25 mouse cellular contexts compared by ENCODE assay signal in the genomic region with DNA sequence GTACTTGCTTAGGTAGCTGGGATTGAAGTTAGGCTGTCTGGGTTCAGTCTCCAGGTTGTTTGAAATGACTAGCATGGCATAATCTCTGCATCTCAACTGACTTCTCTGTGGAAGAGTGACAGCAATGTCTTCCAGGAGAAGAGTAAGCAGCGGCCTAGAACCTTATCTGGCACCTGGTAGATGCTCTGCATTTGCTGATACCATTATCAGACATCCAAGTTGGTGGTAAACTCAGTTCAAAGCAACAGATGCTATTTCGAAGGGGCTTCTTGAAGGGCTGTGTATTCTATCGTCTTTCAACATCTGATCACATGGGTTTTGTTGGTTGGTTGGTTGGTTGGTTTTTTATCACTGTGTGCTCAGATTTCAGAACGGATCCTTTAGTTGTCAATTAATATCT.
DNase-seq lines count a peak whose midpoint lies in the region; ATAC-seq and TF ChIP-seq lines count a peak whose summit lies in the region.
"Had no signal": no experiment of that assay in that cellular context is flagged by ENCODE, and none has a peak within 500 bp of the region (broad histone marks: within the 10 kb centered on the region; RNA-seq: fewer than 3 reads in every experiment).

No protein-coding gene starts in this region.

- DNase-seq in liver, embryonic 11.5 days (ENCODE audit: low spot score): no peak
- DNase-seq in liver: no peak
- no peak for DNase-seq in liver, postnatal 0 days
- no peak for DNase-seq in left cerebral cortex, adult 18-20 months (ENCODE audit: low spot score in 2 of 2)
- DNase-seq in thymus, postnatal 14 days: no peak
- DNase-seq: adrenal gland, adult 2 months; adrenal gland, postnatal 14 days; cerebellum, adult 11 months; cerebellum, adult 2 months; cerebellum, adult 9-11 months; cerebellum, postnatal 25 days; embryo, embryonic 11 days; gastrocnemius, postnatal 10 days; gastrocnemius, postnatal 36 days had no signal

- TF ChIP-seq CTCF in liver, postnatal 0 days (IDR thresholded peaks at IDR 0.05; ENCODE audit: low read depth): no peak

- no peaks in the 10 kb centered on the region for H3K36me3 ChIP-seq in liver, embryonic 11.5 days (ENCODE audit: control insufficient read depth, insufficient read depth, low read length)
- no peaks in the 10 kb centered on the region for H3K36me3 ChIP-seq in liver, embryonic 12.5 days
- no peaks in the 10 kb centered on the region for H3K36me3 ChIP-seq in liver, postnatal 0 days (replicated peaks; ENCODE audit: insufficient read depth, low read length)
- H3K36me3 ChIP-seq: embryonic facial prominence, embryonic 10.5 days; embryonic facial prominence, embryonic 13.5 days; forebrain, embryonic 10.5 days; hindbrain, embryonic 12.5 days; hindbrain, embryonic 15.5 days had no signal

- no peaks in the 10 kb centered on the region for H3K9me3 ChIP-seq in liver, embryonic 11.5 days (ENCODE audit: control insufficient read depth, low read length)
- no peaks in the 10 kb centered on the region for H3K9me3 ChIP-seq in liver, embryonic 12.5 days (replicated peaks)
- H3K9me3 ChIP-seq in liver, postnatal 0 days (ENCODE audit: low read length): no peaks in the 10 kb centered on the region
- H3K9me3 ChIP-seq: embryonic facial prominence, embryonic 10.5 days; embryonic facial prominence, embryonic 13.5 days; forebrain, embryonic 10.5 days; forebrain, embryonic 13.5 days; hindbrain, embryonic 12.5 days; hindbrain, embryonic 15.5 days had no signal

- ATAC-seq in liver, embryonic 11.5 days (replicated peaks; ENCODE audit: low FRiP score): 0 out of 2 replicates have a peak, but pooled peaks have one; percentile 31
- peak; percentile 46 for ATAC-seq in liver, embryonic 12.5 days
- no peak for ATAC-seq in liver, postnatal 0 days
- ATAC-seq in activated CD4-positive, CD25-positive, alpha-beta regulatory T cell, adult 4 months: no peak
- ATAC-seq: forebrain, embryonic 13.5 days; forebrain, embryonic 16.5 days; Patski had no signal

- peak; percentile 44; the same call in 1 of the 2 replicates for TF ChIP-seq EP300 in liver, postnatal 0 days (IDR thresholded peaks at IDR 0.05; ENCODE audit: low read depth)

- no peak overlapping the region for H3K4me2 ChIP-seq in liver, embryonic 11.5 days
- H3K4me2 ChIP-seq in liver, embryonic 12.5 days: no peak overlapping the region
- H3K4me2 ChIP-seq in liver, postnatal 0 days (ENCODE audit: low read depth, low read length): no peak overlapping the region
- H3K4me2 ChIP-seq: embryonic facial prominence, embryonic 13.5 days; forebrain, embryonic 13.5 days; heart, embryonic 11.5 days; hindbrain, embryonic 12.5 days; hindbrain, embryonic 15.5 days had no signal

- no peaks in the 10 kb centered on the region for H3K27me3 ChIP-seq in liver, embryonic 11.5 days (replicated peaks; ENCODE audit: control insufficient read depth, insufficient read depth, low read length)
- H3K27me3 ChIP-seq in liver, embryonic 12.5 days (replicated peaks): no peaks in the 10 kb centered on the region
- no peaks in the 10 kb centered on the region for H3K27me3 ChIP-seq in liver, postnatal 0 days (ENCODE audit: insufficient read depth, low read length)
- H3K27me3 ChIP-seq: embryonic facial prominence, embryonic 13.5 days; forebrain, embryonic 13.5 days; hindbrain, embryonic 12.5 days; hindbrain, embryonic 15.5 days had no signal

- no peak overlapping the region for H3K9ac ChIP-seq in liver, embryonic 11.5 days (ENCODE audit: low read depth, low read length)
- no peak overlapping the region for H3K9ac ChIP-seq in liver, embryonic 12.5 days
- H3K9ac ChIP-seq in liver, postnatal 0 days (replicated peaks): no peak overlapping the region
- H3K9ac ChIP-seq: embryonic facial prominence, embryonic 13.5 days; forebrain, embryonic 13.5 days; hindbrain, embryonic 12.5 days; hindbrain, embryonic 15.5 days had no signal

- 31% methylated on average over 4 of the region's 4 CpGs for WGBS in liver, embryonic 11.5 days
- WGBS in liver, embryonic 12.5 days (ENCODE audit: insufficient replicate concordance): 21% methylated on average over 4 of the region's 4 CpGs
- 42% methylated on average over 4 of the region's 4 CpGs for WGBS in liver, postnatal 0 days (ENCODE audit: insufficient replicate concordance)

- H3K4me1 ChIP-seq in liver, embryonic 11.5 days (replicated peaks; ENCODE audit: control insufficient read depth, insufficient read depth, low read length): no peaks in the 10 kb centered on the region
- H3K4me1 ChIP-seq in liver, embryonic 12.5 days: no peaks in the 10 kb centered on the region
- H3K4me1 ChIP-seq in liver, postnatal 0 days (ENCODE audit: insufficient read depth): no peaks in the 10 kb centered on the region
- H3K4me1 ChIP-seq: embryonic facial prominence, embryonic 10.5 days; embryonic facial prominence, embryonic 13.5 days; forebrain, embryonic 10.5 days; forebrain, embryonic 13.5 days; hindbrain, embryonic 12.5 days; hindbrain, embryonic 15.5 days had no signal

- no peak overlapping the region for H3K4me3 ChIP-seq in liver, embryonic 11.5 days (ENCODE audit: low read depth, low read length)
- no peak overlapping the region for H3K4me3 ChIP-seq in liver, embryonic 12.5 days
- H3K4me3 ChIP-seq in liver, postnatal 0 days (ENCODE audit: low read depth, low read length): no peak overlapping the region
- H3K4me3 ChIP-seq: embryonic facial prominence, embryonic 10.5 days; embryonic facial prominence, embryonic 13.5 days; forebrain, embryonic 10.5 days; forebrain, embryonic 13.5 days; hindbrain, embryonic 12.5 days; hindbrain, embryonic 15.5 days had no signal

- no peak overlapping the region for H3K27ac ChIP-seq in liver, embryonic 11.5 days (ENCODE audit: low read depth, low read length)
- no peak overlapping the region for H3K27ac ChIP-seq in liver, embryonic 12.5 days
- no peak overlapping the region for H3K27ac ChIP-seq in liver, postnatal 0 days (ENCODE audit: low read depth)
- H3K27ac ChIP-seq: embryonic facial prominence, embryonic 10.5 days; embryonic facial prominence, embryonic 13.5 days; forebrain, embryonic 10.5 days; forebrain, embryonic 13.5 days; hindbrain, embryonic 12.5 days; hindbrain, embryonic 15.5 days had no signal

Comparison
In these comparisons a context has a peak if more than half of its experiments do, and no peak if none do; other contexts are left out.
1. ATAC-seq: peak in liver, embryonic 11.5 days (single experiment) and liver, embryonic 12.5 days (single experiment); none in liver, postnatal 0 days (single experiment) and activated CD4-positive, CD25-positive, alpha-beta regulatory T cell, adult 4 months (single experiment).